Mouse (Mus musculus): ENCODE measurements at regions not wholly inside any gene's neighbourhood (a gene's known extent, or its start where the extent isn't known, plus 50 kb on each side); places are given as distances from the start of the nearest gene placed in this dataset.
A peak's percentile ranks its signal among the peaks of the same experiment; 100 is the strongest.

GRCm38 (mm10) chr2:147702330-147703063 lies 340.8 kb downstream of the Pax1 start:
- no peak for DNase-seq (ENCODE audit: low spot score)

- no peak for DNase-seq (ENCODE audit: low spot score)
These were observed 337.9 kb downstream of the Pax1 start for GRCm38 (mm10) chr2:147699524-147700081.

GRCm38 (mm10) chr2:147691896-147692295 lies 330.2 kb downstream of the Pax1 start:
- no peak for DNase-seq (ENCODE audit: low spot score)

- DNase-seq (ENCODE audit: low spot score): no peak
These were observed 328.9 kb downstream of the Pax1 start for GRCm38 (mm10) chr2:147690506-147691208.

GRCm38 (mm10) chr2:147688742-147689141 lies 327.0 kb downstream of the Pax1 start:
- DNase-seq (ENCODE audit: low spot score): peak; percentile 62

GRCm38 (mm10) chr2:147656667-147657066 lies 294.9 kb downstream of the Pax1 start:
- peak; percentile 5 for DNase-seq (ENCODE audit: low spot score)

- DNase-seq (ENCODE audit: low spot score): no peak
These were observed 288.5 kb downstream of the Pax1 start for GRCm38 (mm10) chr2:147650229-147650628.

GRCm38 (mm10) chr2:147647972-147648371 lies 286.2 kb downstream of the Pax1 start:
- no peak for DNase-seq (ENCODE audit: low spot score)

GRCm38 (mm10) chr2:147647506-147647905 lies 285.8 kb downstream of the Pax1 start:
- no peak for DNase-seq (ENCODE audit: low spot score)

- no peak for DNase-seq (ENCODE audit: low spot score)
These were observed 276.2 kb downstream of the Pax1 start for GRCm38 (mm10) chr2:147637882-147638281.

- DNase-seq (ENCODE audit: low spot score): no peak
These were observed 271.0 kb downstream of the Pax1 start for GRCm38 (mm10) chr2:147632737-147633136.

GRCm38 (mm10) chr2:147629716-147630115 lies 268.0 kb downstream of the Pax1 start:
- DNase-seq (ENCODE audit: low spot score): no peak

GRCm38 (mm10) chr2:147627096-147627495 lies 265.4 kb downstream of the Pax1 start:
- no peak for DNase-seq (ENCODE audit: low spot score)

GRCm38 (mm10) chr2:147623116-147623515 lies 261.4 kb downstream of the Pax1 start:
- DNase-seq (ENCODE audit: low spot score): no peak

- DNase-seq (ENCODE audit: low spot score): no peak
These were observed 256.1 kb downstream of the Pax1 start for GRCm38 (mm10) chr2:147617849-147618248.

GRCm38 (mm10) chr2:147610343-147610742 lies 248.6 kb downstream of the Pax1 start:
- no peak for DNase-seq (ENCODE audit: low spot score)

GRCm38 (mm10) chr2:147601639-147602038 lies 239.9 kb downstream of the Pax1 start:
- no peak for DNase-seq (ENCODE audit: low spot score)

- DNase-seq (ENCODE audit: low spot score): no peak
These were observed 210.7 kb downstream of the Pax1 start for GRCm38 (mm10) chr2:147572413-147572812.

GRCm38 (mm10) chr2:147561220-147561619 lies 199.5 kb downstream of the Pax1 start:
- DNase-seq (ENCODE audit: low spot score): no peak

GRCm38 (mm10) chr2:147560426-147561155 lies 198.9 kb downstream of the Pax1 start:
- DNase-seq (ENCODE audit: low spot score): no peak

- no peak for DNase-seq (ENCODE audit: low spot score)
These were observed 167.4 kb downstream of the Pax1 start for GRCm38 (mm10) chr2:147529161-147529560.

GRCm38 (mm10) chr2:147515436-147515835 lies 153.7 kb downstream of the Pax1 start:
- no peak for DNase-seq (ENCODE audit: low spot score)

GRCm38 (mm10) chr2:147514748-147515147 lies 153.0 kb downstream of the Pax1 start:
- DNase-seq (ENCODE audit: low spot score): no peak
